Mouse (Mus musculus) adrenal gland, adult 2 months (tissue): Measurements from ENCODE around the gene Man1a. TPM values are rescaled to one million over a fixed set of nuclear protein-coding genes. Genes with fewer than 3 reads are reported as not detected.

Source experiments
- DNase-seq: peaks from one replicate; pipeline ENCODE4 v3.0.0; 2021
- long read RNA-seq: library from polyadenylated mRNA; stranded (forward); transcript quantifications from one replicate; pipeline ENCODE4 v2.0.0, GENCODE M21; 2021
- polyA plus RNA-seq: library from polyadenylated mRNA; depleted of rRNA; stranded (reverse); fragments of >200 nt; gene quantifications from 2 replicates; pipeline ENCODE4 v1.2.3, GENCODE M21; 2012; rRNA removed
- total RNA-seq, 2 experiments: library from RNA; stranded (reverse); gene quantifications; 2 replicates each; pipeline ENCODE4 v1.2.3; 2021

Gene Man1a
- total RNA-seq (100 to 1,000 TPM in 1 of 2 experiments, 10 to 100 TPM in 1; 26.1 to 125 TPM), polyA plus RNA-seq (58.6 and 89.7 TPM in 2 replicates)
- long read RNA-seq, full-length matches to known transcripts, result 10 of 12 reads
- long read RNA-seq, partial matches to known transcripts, result 2 of 12 reads
- long read RNA-seq, other reads (novel, unspliced or antisense), result 0 of 12 reads

DNA sequence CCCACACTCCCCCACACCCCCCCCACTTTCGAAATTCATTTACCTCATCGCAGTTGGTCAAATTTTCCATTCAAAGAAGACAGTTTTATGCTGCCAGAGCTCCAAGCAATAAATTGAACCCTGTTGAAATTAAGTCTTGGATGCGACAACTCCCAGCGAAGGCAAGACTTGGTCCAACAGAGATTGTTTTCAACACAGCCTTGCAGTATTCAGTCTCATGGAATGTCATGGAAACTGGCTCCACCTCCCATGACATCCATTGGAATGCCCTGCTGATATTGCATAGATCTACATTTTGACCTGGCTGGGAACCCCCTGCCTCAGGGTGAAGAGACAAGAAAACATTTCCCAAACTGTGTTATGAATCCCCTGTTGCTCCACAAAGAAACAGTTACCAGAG, at the start of gene Man1a:
Man1a (minus strand) TSS at position 190 of the 400 bp plus-strand sequence.
- peak; percentile 15 for DNase-seq

- no peak for DNase-seq
These were observed 45.4 kb upstream of the Man1a start for GRCm38 (mm10) chr10:54121816-54122215.

GRCm38 (mm10) chr10:54120375-54120774, 44.0 kb upstream of the Man1a start:
- DNase-seq, result peak; percentile 29

DNA sequence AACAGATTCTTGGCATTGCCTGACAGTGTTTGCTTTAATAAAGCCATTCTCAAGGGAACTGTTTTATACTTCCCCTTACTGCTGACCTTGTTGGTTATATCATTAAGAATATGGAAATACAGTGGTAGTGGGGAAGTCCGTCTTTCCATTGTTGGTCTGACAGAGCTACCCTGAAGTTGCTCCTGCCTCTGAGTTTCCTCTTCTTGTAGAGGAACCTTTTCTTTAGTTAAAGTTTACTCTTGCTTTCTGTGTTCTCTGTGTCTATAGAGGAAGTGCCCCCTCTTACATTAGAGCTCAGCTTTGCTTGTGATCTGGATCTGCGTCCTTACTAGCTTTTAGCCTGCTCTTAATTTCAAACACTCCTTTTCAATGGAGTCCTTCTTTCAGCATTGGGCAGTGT, 42.9 kb upstream of the Man1a start:
- DNase-seq, result no peak

- DNase-seq, result no peak
These were observed 42.0 kb upstream of the Man1a start for GRCm38 (mm10) chr10:54118223-54118912.

- peak; percentile 59 for DNase-seq
These were observed 41.4 kb upstream of the Man1a start for GRCm38 (mm10) chr10:54117763-54118162.

- no peak for DNase-seq
These were observed 27.3 kb upstream of the Man1a start for GRCm38 (mm10) chr10:54103671-54104070.

DNA sequence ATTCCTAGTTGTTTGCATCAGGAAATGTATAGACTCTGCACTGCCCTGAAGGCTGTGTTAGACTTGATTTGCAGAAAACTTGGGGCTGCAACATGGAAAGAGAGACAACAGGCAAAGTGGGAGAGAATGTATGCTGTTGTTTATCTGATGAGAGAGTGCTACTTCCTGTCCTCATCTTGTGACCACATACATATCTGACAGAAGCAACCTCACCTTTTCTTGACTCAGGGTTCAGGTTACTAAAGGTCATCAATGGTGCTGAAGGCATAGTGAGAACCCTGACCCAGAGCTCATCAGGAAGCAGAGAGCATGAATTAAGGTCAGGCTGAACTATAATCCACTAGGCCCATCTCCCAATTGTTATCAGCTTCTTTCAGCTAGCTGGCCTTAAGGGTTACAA, 15.7 kb upstream of the Man1a start:
- DNase-seq, result no peak

DNA sequence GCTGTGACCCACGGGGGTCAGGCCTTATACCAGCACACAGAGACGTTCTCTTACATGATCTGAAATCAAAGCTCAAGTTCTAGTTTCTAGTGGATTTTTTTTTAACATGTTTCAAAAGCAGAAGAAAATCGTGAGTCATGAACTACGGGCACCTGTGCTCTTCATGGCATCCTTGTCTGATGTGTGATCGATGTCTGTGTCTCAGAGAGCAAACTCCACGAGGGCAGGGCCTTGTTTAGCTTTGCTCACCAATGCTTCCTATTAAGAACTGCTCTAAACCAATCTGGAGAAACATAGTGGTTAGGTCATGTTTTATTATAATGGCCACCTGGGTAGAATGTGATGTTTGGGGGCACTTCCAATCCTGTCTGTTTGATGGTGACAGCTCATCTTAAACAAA, 13.5 kb upstream of the Man1a start:
- DNase-seq, result no peak

GRCm38 (mm10) chr10:54087346-54087745, 10.9 kb upstream of the Man1a start:
- no peak for DNase-seq

- no peak for DNase-seq
These were observed 8.7 kb upstream of the Man1a start for GRCm38 (mm10) chr10:54085073-54085472.

DNA sequence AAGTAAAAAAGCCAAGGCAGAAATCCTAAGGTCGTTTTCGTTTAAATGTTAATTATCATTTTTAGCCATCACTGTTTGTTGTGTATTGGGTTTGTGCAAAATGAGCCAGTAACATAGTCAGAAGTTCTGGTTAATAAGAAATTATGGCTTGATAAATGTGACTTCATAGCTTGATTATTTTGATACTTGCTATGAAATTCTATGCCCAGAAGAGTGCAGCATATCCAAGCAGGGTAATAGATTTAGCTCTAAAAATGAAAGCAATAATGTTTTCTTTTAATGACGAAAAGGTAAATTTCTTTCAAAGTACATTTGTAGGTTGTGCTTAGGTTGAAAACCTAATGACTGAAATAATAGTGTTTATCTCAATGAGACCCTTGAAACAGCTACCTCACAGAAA, 596 bp upstream of the Man1a start:
- no peak for DNase-seq

DNA sequence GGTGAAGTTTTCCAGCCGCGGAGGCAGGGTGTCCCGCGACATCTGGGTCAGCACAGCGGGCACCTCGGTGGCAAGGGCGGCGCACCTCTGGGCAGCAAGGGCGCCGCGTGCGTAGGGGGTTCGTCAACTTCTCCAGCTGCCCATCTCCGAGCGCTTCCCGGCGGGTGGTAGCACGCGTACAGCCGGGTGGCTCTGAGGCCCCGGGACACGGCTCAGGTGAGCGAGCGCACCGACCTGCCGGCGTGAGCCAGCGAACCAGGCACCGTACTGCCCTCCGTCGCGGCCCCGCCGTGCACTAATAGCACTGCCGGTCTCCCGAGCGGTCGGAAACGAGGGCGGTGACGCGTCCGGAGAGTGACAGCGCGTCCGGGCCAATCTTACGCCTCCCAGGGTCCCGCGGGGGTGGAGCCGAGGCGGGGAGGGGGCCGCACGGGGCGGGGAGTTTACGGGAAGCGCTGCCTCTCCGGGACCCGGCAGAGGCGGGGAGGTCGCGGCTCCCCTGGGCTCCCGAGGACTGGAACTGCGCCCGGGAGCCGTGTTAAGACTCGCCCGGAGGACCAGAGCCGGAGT, 883 bp downstream of the Man1a start:
- peak; percentile 99 for DNase-seq

- DNase-seq, result peak; percentile 65
These were observed 1.6 kb downstream of the Man1a start for GRCm38 (mm10) chr10:54074609-54075421.

DNA sequence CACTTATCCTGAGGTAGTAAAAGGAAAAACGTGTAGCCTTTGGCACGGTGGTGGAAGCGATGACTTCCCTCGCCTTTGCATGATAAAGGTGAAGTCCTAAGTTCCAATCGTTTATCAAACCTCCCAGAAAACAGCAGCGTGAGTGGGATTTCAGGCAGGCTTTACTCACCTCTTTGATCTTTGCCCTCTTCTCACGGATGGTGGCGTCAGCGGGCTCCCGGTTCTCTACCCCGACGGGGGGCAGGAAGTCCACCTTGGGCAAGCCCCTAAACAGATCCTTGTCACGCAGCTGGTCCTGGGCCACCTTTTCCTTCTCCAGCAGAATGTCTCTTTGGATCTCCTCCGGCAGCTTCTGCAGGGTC, 2.2 kb downstream of the Man1a start:
- peak; percentile 59 for DNase-seq

- DNase-seq, result peak; percentile 11
These were observed 2.7 kb downstream of the Man1a start for GRCm38 (mm10) chr10:54073641-54074203.

- peak; percentile 14 for DNase-seq
These were observed 4.1 kb downstream of the Man1a start for GRCm38 (mm10) chr10:54072336-54072735.

DNA sequence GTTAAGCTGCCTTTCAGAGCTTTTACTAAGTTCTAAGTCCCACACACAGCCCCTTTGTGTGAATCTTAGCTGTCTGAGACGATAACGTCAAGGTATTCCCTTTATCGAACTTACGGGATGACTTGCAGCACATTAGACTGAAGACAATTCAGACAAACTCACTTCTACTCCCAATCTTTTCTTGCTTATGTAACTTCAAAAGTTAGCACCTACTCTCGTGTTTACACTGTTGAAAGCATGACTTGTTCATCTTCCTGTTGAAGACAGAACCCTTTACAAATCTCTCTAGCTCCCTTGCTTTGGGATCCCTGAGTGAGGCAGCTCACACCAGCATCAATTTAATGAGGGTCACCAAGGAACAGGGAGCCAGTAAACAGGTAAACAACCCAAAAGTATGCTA, 5.9 kb downstream of the Man1a start:
- no peak for DNase-seq

DNA sequence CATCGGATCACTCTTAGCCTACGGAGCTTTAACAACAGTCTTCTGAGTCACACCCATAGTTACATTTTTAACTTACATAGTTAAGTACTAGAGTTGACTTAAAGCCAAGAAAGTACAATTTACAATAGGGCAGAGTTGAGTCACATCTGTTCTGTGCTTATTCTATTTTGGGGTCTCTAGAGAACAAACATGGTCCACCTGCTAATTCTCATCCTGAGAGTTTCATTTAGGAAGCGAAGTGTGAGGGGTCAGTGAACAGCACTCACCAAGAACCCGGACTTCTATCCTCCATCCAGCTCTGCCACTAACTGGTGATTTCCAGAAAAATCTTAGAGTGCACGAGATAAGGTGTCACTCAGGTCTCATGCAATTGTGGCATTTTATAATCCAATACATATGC, 7.0 kb downstream of the Man1a start:
- DNase-seq, result no peak

DNA sequence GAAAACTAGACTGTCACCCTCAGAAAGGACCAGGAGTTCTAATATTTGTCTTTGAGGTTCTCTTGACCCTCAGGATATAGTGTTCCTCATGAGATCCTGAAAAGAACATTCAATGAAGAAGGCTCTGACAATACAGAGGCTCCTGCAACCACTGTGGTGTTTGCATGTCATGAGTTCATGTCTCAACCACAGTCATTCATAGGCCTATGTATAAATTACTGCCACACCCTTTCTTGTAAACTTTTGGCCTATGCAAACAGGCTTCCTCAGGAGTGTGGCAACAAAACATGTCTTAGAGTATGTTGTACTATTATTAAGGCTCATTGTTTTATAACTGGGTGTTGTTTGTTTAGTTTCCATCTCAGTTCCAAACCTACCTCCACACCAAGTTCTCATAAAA, 9.7 kb downstream of the Man1a start:
- DNase-seq, result no peak

DNA sequence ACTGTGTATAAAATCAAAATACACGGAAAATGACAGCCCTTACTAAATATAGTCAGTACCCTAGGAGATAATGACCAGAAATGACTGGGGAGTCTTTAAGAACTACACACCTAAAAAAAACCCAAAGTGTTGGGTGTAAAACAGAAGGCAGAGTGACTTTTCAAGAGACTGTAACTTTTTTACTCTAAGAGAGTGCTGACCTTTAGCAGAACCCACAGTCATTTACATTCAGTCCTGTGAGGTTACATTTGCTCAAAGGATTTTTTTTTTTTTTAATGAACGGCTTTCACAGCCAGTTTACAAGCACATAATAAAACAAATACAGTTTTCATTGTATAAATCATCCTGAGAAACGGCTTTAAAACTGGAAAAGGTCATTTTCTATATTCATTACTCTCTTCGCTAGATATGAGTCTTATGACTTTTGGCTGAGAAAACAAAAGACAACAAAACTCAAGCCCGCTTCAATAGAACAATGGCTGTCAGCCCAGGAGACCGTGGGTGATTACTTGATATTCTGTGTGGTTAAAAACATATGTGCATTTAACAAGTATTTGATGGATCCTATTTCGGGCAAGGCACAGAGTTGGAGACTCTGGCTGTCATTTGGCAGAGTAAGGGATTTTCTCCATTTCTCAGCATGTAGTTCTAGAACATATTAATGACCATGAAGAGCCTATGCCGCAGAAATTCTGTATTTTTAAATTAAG, 12.7 kb downstream of the Man1a start:
- no peak for DNase-seq

DNA sequence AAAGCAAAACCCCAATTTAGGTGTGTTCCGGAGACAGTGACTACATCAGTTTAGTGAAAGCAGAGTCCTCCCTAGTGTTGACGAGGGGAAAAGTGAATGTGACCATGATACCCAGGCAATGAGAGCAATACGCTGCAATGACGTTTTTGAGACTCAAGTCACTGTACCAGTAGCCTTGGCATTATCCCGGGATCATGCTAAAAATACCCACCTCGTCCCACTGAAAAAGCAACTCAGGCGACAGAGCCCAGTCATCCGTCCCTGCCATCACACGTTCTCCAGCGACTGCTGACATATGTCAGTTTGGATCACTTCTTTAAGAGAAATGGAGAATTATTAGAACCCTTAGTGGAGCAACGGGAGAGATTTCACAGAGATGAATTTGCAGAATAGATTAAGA, 13.6 kb downstream of the Man1a start:
- peak; percentile 37 for DNase-seq
